Mouse (Mus musculus) CH12.LX (cell line): Measurements from ENCODE around the gene Ccdc57.

Source experiments
- CTCF ChIP-seq, 2 experiments: IDR thresholded peaks in 1 of 2; conservative IDR thresholded peaks in 1 of 2; 2 replicates each; pipeline ENCODE4 v1.5.1; 2011 to 2012; ENCODE audit warnings: low read depth in 2 of 2, low read length in 2 of 2, improper control_type of control experiment in 1 of 2, inconsistent platforms in 1 of 2, mild to moderate bottlenecking in 1 of 2, moderate library complexity in 1 of 2
- EP300 ChIP-seq: IDR thresholded peaks from 2 replicates; pipeline ENCODE4 v1.6.1; 2011; ENCODE audit warnings: low read length, improper control_type of control experiment
- MAZ ChIP-seq: IDR thresholded peaks from 2 replicates; pipeline ENCODE4 v1.6.1; 2012; ENCODE audit warnings: low read depth, mild to moderate bottlenecking, inconsistent platforms, low read length, improper control_type of control experiment, moderate library complexity
- MEF2A ChIP-seq: IDR thresholded peaks from 2 replicates; pipeline ENCODE4 v1.6.1; 2014; ENCODE audit warnings: low read depth, mild to moderate bottlenecking, inconsistent platforms, low read length, improper control_type of control experiment, borderline replicate concordance
- MXI1 ChIP-seq: IDR thresholded peaks from 2 replicates; pipeline ENCODE4 v1.6.1; 2011; ENCODE audit warnings: mild to moderate bottlenecking, low read depth, low read length, improper control_type of control experiment
- PAX5 ChIP-seq: IDR thresholded peaks from 2 replicates; pipeline ENCODE4 v1.6.1; 2012; ENCODE audit warnings: low read length, inconsistent platforms, mixed read lengths
- POLR2A ChIP-seq: IDR thresholded peaks from 2 replicates; pipeline ENCODE4 v1.6.1; 2011; ENCODE audit warnings: low read depth, mild to moderate bottlenecking, improper control_type of control experiment, low read length
- ZMIZ1 ChIP-seq: IDR thresholded peaks from 2 replicates; pipeline ENCODE4 v1.6.1; 2012; ENCODE audit warnings: low read depth, mild to moderate bottlenecking, inconsistent platforms, low read length, improper control_type of control experiment

GRCm38 (mm10) chr11:120900276-120901244 lies 32.1 kb downstream of the Ccdc57 start:
- TF ChIP-seq EP300 = no peak
- no peak for TF ChIP-seq MEF2A
- TF ChIP-seq CTCF (conservative IDR thresholded peaks at IDR 0.05 in 1 of 2, IDR thresholded peaks at IDR 0.05 in 1 of 2; ENCODE audit: low read depth in 2 of 2, low read length in 2 of 2) = no peak
- TF ChIP-seq MXI1 = no peak
- no peak for TF ChIP-seq ZMIZ1
- TF ChIP-seq MAZ = no peak
- TF ChIP-seq POLR2A = no peak
- TF ChIP-seq PAX5 = no peak
